Mouse (Mus musculus) kidney, adult 2 months (tissue): ENCODE data around the gene Fabp2.

Experiments used
- CTCF ChIP-seq: fragments of 200-500 bp; conservative IDR thresholded peaks from 2 replicates; pipeline ENCODE4 v1.5.1; 2011; ENCODE audit warnings: low read depth, mild to moderate bottlenecking, control low read depth, low read length, moderate library complexity, mixed read lengths; ENCODE audit not compliant: insufficient read depth, insufficient read length
- POLR2A ChIP-seq: fragments of 200-500 bp; IDR thresholded peaks from one replicate; pipeline ENCODE4 v1.6.1; 2011; ENCODE audit warnings: low read depth, low read length, control low read depth

- TF ChIP-seq POLR2A (no peak), CTCF (no peak)
Observed at GRCm38 (mm10) chr3:122918672-122919071, 23.8 kb downstream of the Fabp2 start.
